Mouse (Mus musculus) limb, embryonic 12.5 days (tissue): ENCODE results near the gene Cacnb4. TPM values are rescaled to one million over a fixed set of nuclear protein-coding genes. Genes with fewer than 3 reads are reported as not detected.

ENCODE experiments used
- ATAC-seq: fragments of 200-750 bp; cut with Nextera tagmentation; 2 replicates; pipeline ENCODE4 v1.8.0; 2017; ENCODE audit warnings: low read depth, moderate TSS enrichment; ENCODE audit not compliant: insufficient number of reproducible peaks, insufficient read depth, low FRiP score, low TSS enrichment
- H3K27ac ChIP-seq: fragments of 300-500 bp; sonication (generic); 2 replicates; pipeline ENCODE4 v1.5.1; 2016; ENCODE audit warnings: mild to moderate bottlenecking, moderate library complexity
- H3K27me3 ChIP-seq: fragments of 300-500 bp; sonication (generic); 2 replicates; pipeline ENCODE4 v1.6.1; 2016; ENCODE audit warnings: mild to moderate bottlenecking, moderate library complexity
- H3K36me3 ChIP-seq: fragments of 300-500 bp; sonication (generic); 2 replicates; pipeline ENCODE4 v1.6.1; 2016; ENCODE audit warnings: mild to moderate bottlenecking, moderate library complexity
- H3K4me1 ChIP-seq: fragments of 300-500 bp; sonication (generic); replicated peaks from 2 replicates; pipeline ENCODE4 v1.6.1; 2016
- H3K4me2 ChIP-seq: fragments of 300-500 bp; sonication (generic); 2 replicates; pipeline ENCODE4 v1.6.1; 2016; ENCODE audit warnings: mild to moderate bottlenecking, moderate library complexity
- H3K4me3 ChIP-seq: fragments of 300-500 bp; sonication (generic); replicated peaks from 2 replicates; pipeline ENCODE4 v1.5.1; 2016; ENCODE audit warnings: mild to moderate bottlenecking
- H3K9ac ChIP-seq: fragments of 300-500 bp; sonication (generic); replicated peaks from 2 replicates; pipeline ENCODE4 v1.6.1; 2016; ENCODE audit warnings: mild to moderate bottlenecking, moderate library complexity
- H3K9me3 ChIP-seq: fragments of 300-500 bp; sonication (generic); 2 replicates; pipeline ENCODE4 v1.6.1; 2016; ENCODE audit warnings: mild to moderate bottlenecking, moderate library complexity
- WGBS: fragments of 180-500 bp; shearing (Covaris S2); methylation state at CpG from one replicate; pipeline ENCODE4 v1.1.7; 2016; 5-methylcytosine and 5-hydroxymethylcytosine counted together
- polyA plus RNA-seq: library from polyadenylated mRNA; unstranded; fragments of >200 nt; fragmentation: Nextera tagmentation; extraction: Ambion mirVana; gene quantifications from 2 replicates; pipeline ENCODE4 v1.2.1, GENCODE M21; 2016

Cacnb4 gene
- polyA plus RNA-seq = 0.50 and 0.88 TPM in 2 replicates

DNA sequence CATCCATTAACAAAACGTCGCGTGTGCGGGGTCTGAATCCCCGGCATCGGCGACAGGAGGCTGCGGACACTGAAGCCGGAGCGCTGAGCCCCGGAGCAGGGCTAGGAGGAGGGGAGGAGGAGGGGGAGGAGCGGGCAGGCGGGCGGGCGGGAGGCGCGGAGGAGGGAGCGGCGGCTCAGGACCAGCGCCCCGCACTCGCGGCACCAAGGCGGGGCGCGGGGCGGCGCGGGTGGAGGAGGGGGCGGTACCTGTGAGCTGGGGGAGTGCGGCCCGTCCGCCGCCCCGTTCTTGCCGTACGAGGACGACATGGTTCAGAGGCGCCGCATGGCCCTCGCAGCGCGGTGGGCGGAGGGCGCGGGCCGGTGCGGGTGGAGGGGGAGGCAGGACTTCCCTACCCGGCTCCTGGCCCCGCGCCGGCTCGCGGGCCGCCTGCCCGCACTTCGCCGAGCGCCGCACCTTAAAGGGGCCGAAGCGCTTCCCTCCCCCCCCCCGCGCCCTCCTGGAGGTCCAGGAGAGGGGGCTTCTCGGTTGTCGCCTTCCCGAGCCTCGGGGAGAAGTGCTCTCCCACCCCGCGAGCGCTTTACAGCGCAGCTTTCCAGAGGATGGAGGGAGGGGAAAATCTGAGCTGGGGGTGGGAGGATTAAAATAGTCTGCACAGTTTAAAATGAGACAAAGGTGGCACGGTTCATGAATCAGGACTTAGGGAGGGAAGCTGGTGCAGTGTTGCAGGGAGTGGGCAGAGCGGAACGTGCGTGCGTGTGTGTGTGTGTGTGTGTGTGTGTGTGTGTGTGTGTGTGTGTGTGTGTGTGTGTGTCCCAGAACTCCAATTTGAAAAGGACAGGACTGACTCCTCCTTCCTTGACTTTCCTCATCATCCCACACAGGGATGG lies at the start of gene Cacnb4:
TSS of gene Cacnb4 (minus strand) at position 809 of the 890 bp plus-strand sequence.
- Histone ChIP-seq H3K9me3 (no peaks in the 10 kb centered on the region), H3K36me3 (no peaks in the 10 kb centered on the region), H3K4me3 (peak within 1 kb of the TSS; percentile 68), H3K4me1 (peaks cover 18% of the 10 kb centered on the region), H3K9ac (peak within 1 kb of the TSS; percentile 67), H3K4me2 (peak within 1 kb of the TSS; percentile 97), H3K27me3 (peaks cover 45% of the 10 kb centered on the region), H3K27ac (peak within 1 kb of the TSS; percentile 1; the same call in 1 of the 2 replicates)
- ATAC-seq = peak; percentile 77
- under 1% methylated on average over 54 of the region's 77 CpGs for WGBS

- WGBS = 43% methylated on average over 13 of the region's 13 CpGs
- Histone ChIP-seq H3K4me3 (no peak overlapping the region), H3K4me1 (0 out of 2 replicates have a peak, but pooled peaks cover 7% of the 10 kb centered on the region), H3K36me3 (peaks cover 12% of the 10 kb centered on the region; the same call in 1 of the 2 replicates), H3K4me2 (no peak overlapping the region), H3K9ac (no peak overlapping the region), H3K27me3 (no peaks in the 10 kb centered on the region), H3K9me3 (no peaks in the 10 kb centered on the region), H3K27ac (no peak overlapping the region)
- ATAC-seq = no peak
These were observed 43.8 kb upstream of the Cacnb4 start for GRCm38 (mm10) chr2:52720231-52721025.

DNA sequence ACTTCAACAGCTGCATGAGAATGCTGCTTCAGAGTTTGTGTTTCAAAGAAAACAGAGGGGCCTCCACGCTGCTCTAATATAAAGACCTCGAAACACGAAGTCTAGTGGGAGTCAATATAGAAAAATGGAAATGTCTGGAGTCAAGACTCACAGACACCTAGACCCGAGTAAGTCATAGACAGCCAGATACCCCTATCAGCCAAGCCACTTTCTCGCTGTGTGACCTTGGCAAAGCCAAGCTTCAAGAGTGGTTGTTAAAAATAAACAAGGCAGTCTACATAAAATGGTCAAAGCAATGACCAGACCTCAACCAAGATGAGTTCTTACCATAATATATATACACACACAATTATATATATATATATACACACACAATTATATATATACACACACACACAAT lies 40.4 kb upstream of the Cacnb4 start:
- no peak overlapping the region for H3K4me3 ChIP-seq
- H3K4me1 ChIP-seq = 0 out of 2 replicates have a peak, but pooled peaks cover 7% of the 10 kb centered on the region
- H3K27ac ChIP-seq = no peak overlapping the region
- no peak overlapping the region for H3K9ac ChIP-seq
- H3K27me3 ChIP-seq = no peaks in the 10 kb centered on the region
- 96% methylated on average over 5 of the region's 5 CpGs for WGBS
- H3K4me2 ChIP-seq = no peak overlapping the region
- no peak for ATAC-seq
- H3K36me3 ChIP-seq = peaks cover 38% of the 10 kb centered on the region
- H3K9me3 ChIP-seq = no peaks in the 10 kb centered on the region

DNA sequence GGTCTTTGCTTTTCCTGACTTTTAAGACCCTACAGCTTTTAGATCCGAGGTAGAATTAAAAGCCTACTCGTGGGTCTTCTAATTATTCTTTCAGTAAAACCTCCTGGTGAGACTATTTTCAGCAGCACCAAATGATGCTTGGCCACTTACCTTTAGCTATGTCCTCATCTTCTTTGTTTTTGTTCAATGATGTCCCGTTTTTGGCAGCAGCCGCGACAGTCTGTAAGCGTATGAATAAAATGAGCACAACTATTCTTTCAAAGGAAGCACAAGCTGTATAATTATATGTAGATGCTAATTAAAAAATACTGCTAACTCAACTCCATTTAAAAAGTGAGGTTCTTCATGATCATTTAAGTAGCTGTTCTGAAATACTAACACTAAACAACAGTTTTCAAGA lies 38.9 kb upstream of the Cacnb4 start:
- Histone ChIP-seq H3K27me3 (no peaks in the 10 kb centered on the region), H3K27ac (no peak overlapping the region), H3K9me3 (no peaks in the 10 kb centered on the region), H3K4me3 (no peak overlapping the region), H3K4me1 (0 out of 2 replicates have a peak, but pooled peaks cover 5% of the 10 kb centered on the region), H3K4me2 (no peak overlapping the region), H3K36me3 (peaks cover 44% of the 10 kb centered on the region), H3K9ac (no peak overlapping the region)
- WGBS = 91% methylated on average over 6 of the region's 6 CpGs
- no peak for ATAC-seq

GRCm38 (mm10) chr2:52714111-52714510 lies 37.5 kb upstream of the Cacnb4 start:
- H3K4me1 ChIP-seq = no peaks in the 10 kb centered on the region
- no peak for ATAC-seq
- H3K36me3 ChIP-seq = peaks cover 54% of the 10 kb centered on the region
- H3K4me2 ChIP-seq = no peak overlapping the region
- no peak overlapping the region for H3K4me3 ChIP-seq
- WGBS = 94% methylated on average over 4 of the region's 4 CpGs
- no peak overlapping the region for H3K27ac ChIP-seq
- no peaks in the 10 kb centered on the region for H3K9me3 ChIP-seq
- no peaks in the 10 kb centered on the region for H3K27me3 ChIP-seq
- no peak overlapping the region for H3K9ac ChIP-seq

DNA sequence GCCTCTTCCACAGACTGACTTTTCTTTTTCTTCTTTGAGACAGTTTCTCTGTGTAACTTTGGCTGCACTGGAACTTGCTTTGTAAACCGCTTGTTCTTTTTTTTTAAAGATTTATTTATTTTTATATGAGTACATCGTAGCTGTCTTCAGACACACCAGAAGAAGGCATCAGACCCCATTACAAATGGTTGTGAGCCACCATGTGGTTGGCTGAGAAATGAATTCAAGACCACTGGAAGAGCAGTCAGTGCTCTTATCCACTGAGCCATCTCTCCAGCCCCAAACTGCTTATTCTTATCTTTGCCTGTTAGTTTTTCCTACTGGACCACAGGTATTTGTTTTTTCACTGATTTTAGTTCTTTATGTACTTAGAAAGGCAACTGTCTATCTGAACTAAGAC lies 34.2 kb upstream of the Cacnb4 start:
- no peak overlapping the region for H3K4me3 ChIP-seq
- no peak overlapping the region for H3K9ac ChIP-seq
- no peaks in the 10 kb centered on the region for H3K27me3 ChIP-seq
- H3K4me1 ChIP-seq = no peaks in the 10 kb centered on the region
- no peak for ATAC-seq
- no peak overlapping the region for H3K27ac ChIP-seq
- H3K9me3 ChIP-seq = no peaks in the 10 kb centered on the region
- peaks cover 66% of the 10 kb centered on the region for H3K36me3 ChIP-seq
- 95% methylated on average over 2 of the region's 2 CpGs for WGBS
- no peak overlapping the region for H3K4me2 ChIP-seq

- H3K27me3 ChIP-seq = no peaks in the 10 kb centered on the region
- peaks cover 61% of the 10 kb centered on the region for H3K36me3 ChIP-seq
- no peaks in the 10 kb centered on the region for H3K4me1 ChIP-seq
- no peaks in the 10 kb centered on the region for H3K9me3 ChIP-seq
- 94% methylated on average over 5 of the region's 5 CpGs for WGBS
- H3K4me2 ChIP-seq = no peak overlapping the region
- no peak overlapping the region for H3K9ac ChIP-seq
- no peak for ATAC-seq
- no peak overlapping the region for H3K27ac ChIP-seq
- H3K4me3 ChIP-seq = no peak overlapping the region
These were observed 32.8 kb upstream of the Cacnb4 start for GRCm38 (mm10) chr2:52709417-52709816.

- no peaks in the 10 kb centered on the region for H3K27me3 ChIP-seq
- H3K36me3 ChIP-seq = peaks cover 45% of the 10 kb centered on the region
- no peak overlapping the region for H3K9ac ChIP-seq
- no peak overlapping the region for H3K4me3 ChIP-seq
- no peak overlapping the region for H3K27ac ChIP-seq
- H3K9me3 ChIP-seq = no peaks in the 10 kb centered on the region
- no peak overlapping the region for H3K4me2 ChIP-seq
- H3K4me1 ChIP-seq = no peaks in the 10 kb centered on the region
- ATAC-seq = no peak
- 87% methylated on average over 11 of the region's 11 CpGs for WGBS
These were observed 24.9 kb upstream of the Cacnb4 start for GRCm38 (mm10) chr2:52701368-52702036.

GRCm38 (mm10) chr2:52700352-52700751 lies 23.7 kb upstream of the Cacnb4 start:
- peaks cover 33% of the 10 kb centered on the region for H3K36me3 ChIP-seq
- WGBS = 55% methylated on average over 5 of the region's 5 CpGs
- ATAC-seq = no peak
- no peak overlapping the region for H3K9ac ChIP-seq
- H3K4me2 ChIP-seq = no peak overlapping the region
- H3K27ac ChIP-seq = no peak overlapping the region
- H3K4me3 ChIP-seq = no peak overlapping the region
- no peaks in the 10 kb centered on the region for H3K9me3 ChIP-seq
- no peaks in the 10 kb centered on the region for H3K4me1 ChIP-seq
- no peaks in the 10 kb centered on the region for H3K27me3 ChIP-seq

GRCm38 (mm10) chr2:52694604-52695003 lies 18.0 kb upstream of the Cacnb4 start:
- WGBS = 85% methylated on average over 6 of the region's 6 CpGs
- ATAC-seq = no peak
- Histone ChIP-seq H3K9ac (no peak overlapping the region), H3K36me3 (peaks cover 14% of the 10 kb centered on the region), H3K4me2 (no peak overlapping the region), H3K4me1 (no peaks in the 10 kb centered on the region), H3K9me3 (no peaks in the 10 kb centered on the region), H3K4me3 (no peak overlapping the region), H3K27ac (no peak overlapping the region), H3K27me3 (no peaks in the 10 kb centered on the region)

- Histone ChIP-seq H3K4me1 (no peaks in the 10 kb centered on the region), H3K36me3 (peaks cover 12% of the 10 kb centered on the region; the same call in 1 of the 2 replicates), H3K27me3 (no peaks in the 10 kb centered on the region), H3K27ac (no peak overlapping the region), H3K4me3 (no peak overlapping the region), H3K9me3 (no peaks in the 10 kb centered on the region), H3K9ac (no peak overlapping the region), H3K4me2 (no peak overlapping the region)
- WGBS = 70% methylated on average over 4 of the region's 4 CpGs
- no peak for ATAC-seq
These were observed 15.1 kb upstream of the Cacnb4 start for GRCm38 (mm10) chr2:52691745-52692144.
